Mouse (Mus musculus) stomach, embryonic 16.5 days (tissue): ENCODE measurements around the gene Fgfr3. TPM values are rescaled to one million over a fixed set of nuclear protein-coding genes. Genes with fewer than 3 reads are reported as not detected.

ENCODE experiments used
- ATAC-seq: fragments of 200-750 bp; cut with Nextera tagmentation; 2 replicates; pipeline ENCODE4 v1.8.0; 2017; ENCODE audit warnings: moderate number of reproducible peaks, moderate TSS enrichment; ENCODE audit not compliant: insufficient read depth, low FRiP score
- H3K27ac ChIP-seq: fragments of 300-500 bp; sonication (generic); 2 replicates; pipeline ENCODE4 v1.5.1; 2014; ENCODE audit warnings: low read length
- H3K27me3 ChIP-seq: fragments of 300-500 bp; sonication (generic); 2 replicates; pipeline ENCODE4 v1.6.1; 2014; ENCODE audit warnings: low read length, control low read depth, mixed read lengths; ENCODE audit not compliant: control insufficient read depth, insufficient read depth
- H3K36me3 ChIP-seq: fragments of 300-500 bp; sonication (generic); 2 replicates; pipeline ENCODE4 v1.6.1; 2014; ENCODE audit warnings: low read length; ENCODE audit not compliant: control insufficient read depth, insufficient read depth
- H3K4me1 ChIP-seq: fragments of 300-500 bp; sonication (generic); 2 replicates; pipeline ENCODE4 v1.6.1; 2014; ENCODE audit warnings: low read length, control low read depth, mixed read lengths; ENCODE audit not compliant: control insufficient read depth, insufficient read depth
- H3K4me2 ChIP-seq: fragments of 300-500 bp; sonication (generic); 2 replicates; pipeline ENCODE4 v1.6.1; 2014; ENCODE audit warnings: low read depth, low read length, mixed read lengths
- H3K4me3 ChIP-seq: fragments of 300-500 bp; sonication (generic); replicated peaks from 2 replicates; pipeline ENCODE4 v1.5.1; 2014; ENCODE audit warnings: mild to moderate bottlenecking, low read length
- H3K9ac ChIP-seq: fragments of 300-500 bp; sonication (generic); 2 replicates; pipeline ENCODE4 v1.6.1; 2014; ENCODE audit warnings: low read length
- H3K9me3 ChIP-seq: fragments of 300-500 bp; sonication (generic); replicated peaks from 2 replicates; pipeline ENCODE4 v1.6.1; 2016; ENCODE audit warnings: low read length, control low read depth; ENCODE audit not compliant: control insufficient read depth
- WGBS: fragments of 180-500 bp; shearing (Covaris S2); extraction: QIAGEN DNeasy Blood & Tissue Kit; methylation state at CpG from one replicate; pipeline ENCODE4 v1.1.7; 2014; 5-methylcytosine and 5-hydroxymethylcytosine counted together
- polyA plus RNA-seq: library from polyadenylated mRNA; unstranded; fragments of >200 nt; fragmentation: Nextera tagmentation; extraction: Ambion mirVana; gene quantifications from 2 replicates; pipeline ENCODE4 v1.2.1, GENCODE M21; 2015

Gene Fgfr3
- polyA plus RNA-seq: 31.0 and 40.1 TPM in 2 replicates

GRCm38 (mm10) chr5:33721541-33722265, at the start of gene Fgfr3:
Gene Fgfr3 (plus strand): TSS chr5:33721674.
- H3K36me3 ChIP-seq: no peaks in the 10 kb centered on the region
- peak; percentile 89 for ATAC-seq
- peak within 1 kb of the TSS; percentile 77 for H3K9ac ChIP-seq
- peak within 1 kb of the TSS; percentile 58 for H3K4me3 ChIP-seq
- 0 out of 2 replicates have a peak, but pooled peaks cover 6% of the 10 kb centered on the region for H3K27me3 ChIP-seq
- peak within 1 kb of the TSS; percentile 94 for H3K4me2 ChIP-seq
- H3K4me1 ChIP-seq: peaks cover 25% of the 10 kb centered on the region
- peak within 1 kb of the TSS; percentile 83 for H3K27ac ChIP-seq
- under 1% methylated on average over 62 of the region's 73 CpGs for WGBS
- no peaks in the 10 kb centered on the region for H3K9me3 ChIP-seq

DNA sequence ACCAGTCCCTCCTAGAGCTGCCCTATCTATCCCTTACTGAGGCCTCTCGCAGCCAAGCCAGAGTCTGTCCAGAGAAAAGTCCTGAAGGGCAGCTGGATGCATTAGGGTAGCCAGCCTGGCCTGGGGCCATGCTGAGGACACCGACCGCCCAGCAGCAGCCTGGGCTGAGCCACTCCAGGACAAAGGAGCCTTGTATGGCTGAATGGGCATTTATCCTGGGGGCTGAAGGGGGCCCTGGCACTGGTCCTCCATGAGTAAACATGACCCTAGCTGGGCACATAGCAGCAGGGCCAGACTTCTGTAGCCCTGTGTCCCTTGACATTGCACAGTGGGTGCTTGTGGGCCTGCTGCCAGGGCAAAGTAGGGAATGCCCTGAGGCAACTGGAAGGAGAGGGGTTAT, 47.0 kb upstream of the Fgfr3 start:
- no peak overlapping the region for H3K9ac ChIP-seq
- H3K27ac ChIP-seq: no peak overlapping the region
- peaks cover under 1% of the 10 kb centered on the region; the same call in 1 of the 2 replicates for H3K36me3 ChIP-seq
- no peak overlapping the region for H3K4me2 ChIP-seq
- WGBS: 81% methylated on average over 3 of the region's 3 CpGs
- H3K9me3 ChIP-seq: no peaks in the 10 kb centered on the region
- no peaks in the 10 kb centered on the region for H3K4me1 ChIP-seq
- ATAC-seq: peak; percentile 64; the same call in 1 of the 2 replicates
- H3K27me3 ChIP-seq: no peaks in the 10 kb centered on the region
- H3K4me3 ChIP-seq: no peak overlapping the region

GRCm38 (mm10) chr5:33675964-33676363, 45.5 kb upstream of the Fgfr3 start:
- ATAC-seq: no peak
- WGBS: 0% methylated on average over 1 of the region's 1 CpGs
- Histone ChIP-seq H3K27ac (no peak overlapping the region), H3K4me2 (no peak overlapping the region), H3K4me3 (no peak overlapping the region), H3K4me1 (no peaks in the 10 kb centered on the region), H3K36me3 (no peaks in the 10 kb centered on the region), H3K27me3 (no peaks in the 10 kb centered on the region), H3K9ac (no peak overlapping the region), H3K9me3 (no peaks in the 10 kb centered on the region)

GRCm38 (mm10) chr5:33678244-33678643, 43.2 kb upstream of the Fgfr3 start:
- Histone ChIP-seq H3K27ac (no peak overlapping the region), H3K4me1 (no peaks in the 10 kb centered on the region), H3K9me3 (no peaks in the 10 kb centered on the region), H3K4me3 (no peak overlapping the region), H3K4me2 (no peak overlapping the region), H3K27me3 (no peaks in the 10 kb centered on the region), H3K36me3 (no peaks in the 10 kb centered on the region), H3K9ac (no peak overlapping the region)
- WGBS: 73% methylated on average over 5 of the region's 5 CpGs
- no peak for ATAC-seq

DNA sequence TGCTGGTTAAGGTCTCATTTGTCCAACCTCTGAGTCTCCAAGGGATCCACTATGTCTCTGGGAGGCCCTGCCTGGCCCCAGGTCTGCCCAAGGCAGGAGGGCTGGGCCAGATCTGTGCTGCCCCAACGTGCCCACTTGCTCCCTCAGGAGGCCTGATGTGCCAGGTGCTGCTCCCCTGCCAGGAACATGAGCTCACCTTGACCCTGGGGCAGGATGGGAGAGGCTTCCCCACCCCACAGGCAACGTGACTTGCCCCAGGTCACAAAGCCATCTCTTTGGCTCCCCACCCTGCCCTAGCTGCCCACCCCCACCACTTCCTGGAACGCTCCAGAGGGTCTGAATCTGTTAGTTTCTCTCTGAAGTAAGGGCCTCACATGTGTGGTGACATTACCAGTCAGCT, 40.4 kb upstream of the Fgfr3 start:
- Histone ChIP-seq H3K27me3 (no peaks in the 10 kb centered on the region), H3K27ac (peak overlapping the region; percentile 33; the same call in 1 of the 2 replicates), H3K9ac (no peak overlapping the region), H3K9me3 (no peaks in the 10 kb centered on the region), H3K36me3 (no peaks in the 10 kb centered on the region), H3K4me1 (no peaks in the 10 kb centered on the region), H3K4me3 (no peak overlapping the region), H3K4me2 (no peak overlapping the region)
- ATAC-seq: no peak
- WGBS: 49% methylated on average over 3 of the region's 3 CpGs

GRCm38 (mm10) chr5:33681611-33682388, 39.7 kb upstream of the Fgfr3 start:
- Histone ChIP-seq H3K27ac (peak overlapping the region; percentile 33; the same call in 1 of the 2 replicates), H3K27me3 (no peaks in the 10 kb centered on the region), H3K4me1 (no peaks in the 10 kb centered on the region), H3K4me2 (no peak overlapping the region), H3K9ac (0 out of 2 replicates have a peak overlapping the region, but pooled peaks have one; percentile 24), H3K9me3 (no peaks in the 10 kb centered on the region), H3K4me3 (no peak overlapping the region), H3K36me3 (no peaks in the 10 kb centered on the region)
- 71% methylated on average over 15 of the region's 15 CpGs for WGBS
- no peak for ATAC-seq

DNA sequence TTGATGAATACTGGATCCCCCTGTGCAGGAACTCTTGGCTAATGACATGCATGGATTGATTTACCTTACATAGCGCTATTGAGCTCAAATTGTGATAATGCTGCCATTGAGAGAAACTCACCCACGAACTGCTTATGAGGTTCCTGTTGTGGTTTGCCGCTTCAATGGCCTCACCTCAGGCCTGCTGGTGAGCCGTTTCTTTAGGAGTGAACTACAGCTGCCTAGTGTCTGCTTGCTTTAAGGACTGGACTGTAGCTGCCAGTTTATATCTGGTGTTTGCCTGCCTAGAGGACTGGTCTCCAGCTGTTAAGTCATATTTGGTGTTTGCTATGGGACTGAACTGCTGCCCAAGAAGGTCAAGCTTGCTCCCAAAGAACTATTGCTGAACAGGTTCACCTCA, 38.5 kb upstream of the Fgfr3 start:
- H3K9ac ChIP-seq: no peak overlapping the region
- H3K9me3 ChIP-seq: no peaks in the 10 kb centered on the region
- no peak overlapping the region for H3K4me3 ChIP-seq
- H3K27ac ChIP-seq: no peak overlapping the region
- no peaks in the 10 kb centered on the region for H3K36me3 ChIP-seq
- H3K27me3 ChIP-seq: no peaks in the 10 kb centered on the region
- 77% methylated on average over 4 of the region's 4 CpGs for WGBS
- no peaks in the 10 kb centered on the region for H3K4me1 ChIP-seq
- ATAC-seq: no peak
- H3K4me2 ChIP-seq: no peak overlapping the region

DNA sequence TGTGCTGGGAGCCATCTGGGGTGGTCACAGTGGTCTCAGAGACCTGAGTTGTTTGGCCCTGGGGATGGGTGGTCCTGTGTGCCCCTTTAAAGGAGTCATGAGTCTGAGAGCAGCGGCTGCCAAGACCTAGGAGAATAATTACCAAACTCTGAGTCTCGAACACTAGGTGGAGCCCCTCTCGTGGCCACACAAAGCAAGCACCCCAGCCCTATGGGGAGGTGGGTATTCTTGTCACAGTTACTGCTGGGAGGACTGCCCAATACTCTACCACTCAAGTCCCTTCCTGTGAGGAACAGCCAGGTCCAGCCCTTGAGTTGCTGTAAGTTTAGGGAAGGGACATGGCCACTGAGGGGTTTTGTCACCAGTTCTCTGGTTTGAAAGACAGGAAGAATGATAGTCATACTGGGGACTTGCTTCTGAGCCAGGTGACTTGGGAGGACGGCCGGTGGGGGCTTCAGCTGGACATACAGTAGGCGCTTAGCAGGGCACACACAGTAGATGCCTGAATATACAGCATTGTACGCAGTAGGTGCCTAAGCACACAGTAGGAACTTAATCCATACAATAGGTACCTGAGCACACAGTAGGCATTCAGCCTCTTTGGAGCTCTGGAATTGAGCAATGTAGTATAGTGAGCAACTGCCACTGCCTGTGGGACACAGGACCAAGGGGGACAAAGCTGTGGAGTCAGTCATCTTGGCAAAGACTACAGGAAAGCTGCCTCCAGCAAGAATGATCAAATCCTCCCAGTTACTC, 37.4 kb upstream of the Fgfr3 start:
- H3K27me3 ChIP-seq: no peaks in the 10 kb centered on the region
- no peak overlapping the region for H3K4me3 ChIP-seq
- no peaks in the 10 kb centered on the region for H3K36me3 ChIP-seq
- H3K27ac ChIP-seq: no peak overlapping the region
- no peaks in the 10 kb centered on the region for H3K9me3 ChIP-seq
- ATAC-seq: no peak
- H3K9ac ChIP-seq: no peak overlapping the region
- peaks cover 4% of the 10 kb centered on the region; the same call in 1 of the 2 replicates for H3K4me1 ChIP-seq
- WGBS: 41% methylated on average over 7 of the region's 7 CpGs
- no peak overlapping the region for H3K4me2 ChIP-seq
